ENCODE assay signal across 12 mouse cellular contexts in genomic region chr2:30859782-30860181, GRCm38 (mm10). TPM values are rescaled to one million over a fixed set of nuclear protein-coding genes. Genes with fewer than 3 reads are reported as not detected.
"Had no signal": no experiment of that assay in that cellular context is flagged by ENCODE, and none has a peak within 500 bp of the region (broad histone marks: within the 10 kb centered on the region; RNA-seq: fewer than 3 reads in every experiment).

No protein-coding gene starts in this region.

- DNase-seq: kidney, postnatal 25 days; lung, adult 2 months; lung, postnatal 36 days; thymus, postnatal 4 days had no signal

- ATAC-seq: lung, postnatal 0 days; midbrain, embryonic 13.5 days had no signal

- H3K9me3 ChIP-seq: liver, embryonic 15.5 days; midbrain, embryonic 13.5 days; neural tube, embryonic 15.5 days had no signal

- H3K4me2 ChIP-seq: liver, embryonic 11.5 days; liver, embryonic 15.5 days; midbrain, embryonic 13.5 days; neural tube, embryonic 15.5 days had no signal

- H3K9ac ChIP-seq: liver, embryonic 15.5 days; midbrain, embryonic 13.5 days; neural tube, embryonic 15.5 days had no signal

- H3K4me3 ChIP-seq: left cerebral cortex, adult 2 months; liver, embryonic 15.5 days; midbrain, embryonic 13.5 days; neural tube, embryonic 15.5 days had no signal

- H3K4me1 ChIP-seq: liver, embryonic 15.5 days had no signal

- H3K36me3 ChIP-seq: liver, embryonic 15.5 days; midbrain, embryonic 13.5 days; neural tube, embryonic 15.5 days had no signal

- H3K27ac ChIP-seq: left cerebral cortex, adult 2 months; liver, embryonic 15.5 days; midbrain, embryonic 13.5 days; neural tube, embryonic 15.5 days; stomach, postnatal 0 days had no signal

RNA-seq across cellular contexts. Expression of gene Prrx2, which starts 25.0 kb away (rescaled TPM):
- total RNA-seq: megakaryocyte progenitor cell, adult 5-6 weeks had no signal
- polyA plus RNA-seq: liver, embryonic 15.5 days had no signal

RNA-seq across cellular contexts. Expression of gene 1700001O22Rik, which starts 56.3 kb away (rescaled TPM):
- total RNA-seq: megakaryocyte progenitor cell, adult 5-6 weeks had no signal
- polyA plus RNA-seq: liver, embryonic 15.5 days had no signal
